Mouse (Mus musculus) adrenal gland (tissue): ENCODE results near the gene Elmsan1.

ENCODE experiments used
- intact Hi-C: fragments of 180-260 bp; cut with DNase I; formaldehyde crosslinking; loops from one replicate; pipeline ENCODE4 v1.15.1; 2025

The Elmsan1 gene

GRCm38 (mm10) chr12:84217111-84217507 is 1.6 kb downstream of the Elmsan1 start:
- intact Hi-C loops, result no loop called here

GRCm38 (mm10) chr12:84215758-84216440 is 2.8 kb downstream of the Elmsan1 start:
- intact Hi-C loops, result no loop called here

- intact Hi-C loops, result no loop called here
These were observed 4.0 kb downstream of the Elmsan1 start for GRCm38 (mm10) chr12:84214495-84215175.

GRCm38 (mm10) chr12:84212297-84212696 is 6.4 kb downstream of the Elmsan1 start:
- intact Hi-C loops, result no loop called here

- intact Hi-C loops, result no loop called here
These were observed 7.6 kb downstream of the Elmsan1 start for GRCm38 (mm10) chr12:84211021-84211538.

- intact Hi-C loops, result no loop called here
These were observed 8.4 kb downstream of the Elmsan1 start for GRCm38 (mm10) chr12:84210288-84210687.

- intact Hi-C loops, result no loop called here
These were observed 9.6 kb downstream of the Elmsan1 start for GRCm38 (mm10) chr12:84209093-84209492.

GRCm38 (mm10) chr12:84207209-84207817 is 11.4 kb downstream of the Elmsan1 start:
- intact Hi-C loops, result no loop called here

- intact Hi-C loops, result no loop called here
These were observed 12.2 kb downstream of the Elmsan1 start for GRCm38 (mm10) chr12:84206525-84206924.

GRCm38 (mm10) chr12:84205659-84206185 is 13.0 kb downstream of the Elmsan1 start:
- intact Hi-C loops, result no loop called here

- intact Hi-C loops, result no loop called here
These were observed 14.0 kb downstream of the Elmsan1 start for GRCm38 (mm10) chr12:84204662-84205061.

GRCm38 (mm10) chr12:84203778-84204216 is 14.9 kb downstream of the Elmsan1 start:
- intact Hi-C loops, result no loop called here

- intact Hi-C loops, result no loop called here
These were observed 15.4 kb downstream of the Elmsan1 start for GRCm38 (mm10) chr12:84203170-84203777.

- intact Hi-C loops, result no loop called here
These were observed 16.1 kb downstream of the Elmsan1 start for GRCm38 (mm10) chr12:84202561-84202960.

GRCm38 (mm10) chr12:84201686-84202484 is 16.8 kb downstream of the Elmsan1 start:
- intact Hi-C loops, result no loop called here

GRCm38 (mm10) chr12:84201222-84201621 is 17.5 kb downstream of the Elmsan1 start:
- intact Hi-C loops, result no loop called here

GRCm38 (mm10) chr12:84198880-84199279 is 19.8 kb downstream of the Elmsan1 start:
- intact Hi-C loops, result no loop called here

- intact Hi-C loops, result no loop called here
These were observed 20.5 kb downstream of the Elmsan1 start for GRCm38 (mm10) chr12:84198076-84198679.

- intact Hi-C loops, result no loop called here
These were observed 23.5 kb downstream of the Elmsan1 start for GRCm38 (mm10) chr12:84195195-84195594.

- intact Hi-C loops, result no loop called here
These were observed 24.1 kb downstream of the Elmsan1 start for GRCm38 (mm10) chr12:84194400-84195109.
